Mouse (Mus musculus) embryonic facial prominence, embryonic 14.5 days (tissue): ENCODE results near the gene Ell. TPM values are rescaled to one million over a fixed set of nuclear protein-coding genes. Genes with fewer than 3 reads are reported as not detected.

Experiments
- ATAC-seq: fragments of 200-750 bp; cut with Nextera tagmentation; 2 replicates; pipeline ENCODE4 v1.8.0; 2017; ENCODE audit warnings: low read depth, moderate number of reproducible peaks, moderate TSS enrichment
- DNase-seq: peaks from one replicate; pipeline ENCODE4 v3.0.0-alpha.2; 2015; ENCODE audit warnings: low spot score
- H3K27ac ChIP-seq: fragments of 300-500 bp; sonication (generic); replicated peaks from 2 replicates; pipeline ENCODE4 v1.5.1; 2014; ENCODE audit warnings: low read depth, mild to moderate bottlenecking, low read length, moderate library complexity
- H3K27me3 ChIP-seq: fragments of 300-500 bp; sonication (generic); replicated peaks from 2 replicates; pipeline ENCODE4 v1.6.1; 2014; ENCODE audit warnings: low read length; ENCODE audit not compliant: control insufficient read depth, insufficient read depth
- H3K36me3 ChIP-seq: fragments of 300-500 bp; sonication (generic); 2 replicates; pipeline ENCODE4 v1.6.1; 2014; ENCODE audit warnings: low read length, mixed read lengths; ENCODE audit not compliant: control insufficient read depth, insufficient read depth
- H3K4me1 ChIP-seq: fragments of 300-500 bp; sonication (generic); 2 replicates; pipeline ENCODE4 v1.6.1; 2014; ENCODE audit warnings: antibody characterized with exemption, low read length; ENCODE audit not compliant: control insufficient read depth, insufficient read depth
- H3K4me2 ChIP-seq: fragments of 300-500 bp; sonication (generic); 2 replicates; pipeline ENCODE4 v1.6.1; 2014; ENCODE audit warnings: low read depth, mild to moderate bottlenecking, low read length, moderate library complexity, mixed read lengths
- H3K4me3 ChIP-seq: fragments of 300-500 bp; sonication (generic); 2 replicates; pipeline ENCODE4 v1.5.1; 2014; ENCODE audit warnings: low read depth, mild to moderate bottlenecking, low read length
- H3K9ac ChIP-seq: fragments of 300-500 bp; sonication (generic); 2 replicates; pipeline ENCODE4 v1.6.1; 2014; ENCODE audit warnings: low read depth, mild to moderate bottlenecking, low read length, moderate library complexity, mixed read lengths
- H3K9me3 ChIP-seq: fragments of 300-500 bp; sonication (generic); 2 replicates; pipeline ENCODE4 v1.6.1; 2016; ENCODE audit warnings: low read length; ENCODE audit not compliant: control insufficient read depth
- WGBS: fragments of 180-500 bp; shearing (Covaris S2); extraction: QIAGEN DNeasy Blood & Tissue Kit; methylation state at CpG from one replicate; pipeline ENCODE4 v1.1.7; 2014; 5-methylcytosine and 5-hydroxymethylcytosine counted together
- polyA plus RNA-seq: library from polyadenylated mRNA; unstranded; fragments of >200 nt; fragmentation: Nextera tagmentation; extraction: Ambion mirVana; gene quantifications from 2 replicates; pipeline ENCODE4 v1.2.1, GENCODE M21; 2014

Ell gene
- polyA plus RNA-seq = 17.3 and 21.7 TPM in 2 replicates

- WGBS = 0% methylated on average over 31 of the region's 58 CpGs
- DNase-seq = peak; percentile 100
- Histone ChIP-seq H3K36me3 (peaks cover 28% of the 10 kb centered on the region), H3K4me3 (peak within 1 kb of the TSS; percentile 73), H3K27ac (peak within 1 kb of the TSS; percentile 94), H3K27me3 (no peaks in the 10 kb centered on the region), H3K9me3 (no peaks in the 10 kb centered on the region), H3K4me1 (peaks cover 14% of the 10 kb centered on the region), H3K4me2 (peak within 1 kb of the TSS; percentile 87), H3K9ac (peak within 1 kb of the TSS; percentile 84)
- peak; percentile 93 for ATAC-seq
These were observed at the start of gene Ell for GRCm38 (mm10) chr8:70539077-70539813. Gene Ell (plus strand): TSS chr8:70539457.

GRCm38 (mm10) chr8:70489576-70489975 lies 49.7 kb upstream of the Ell start:
- H3K27ac ChIP-seq = no peak overlapping the region
- H3K4me3 ChIP-seq = peak overlapping the region; percentile 33
- no peaks in the 10 kb centered on the region for H3K9me3 ChIP-seq
- no peak for ATAC-seq
- WGBS = 2% methylated on average over 9 of the region's 41 CpGs
- H3K4me1 ChIP-seq = peaks cover 50% of the 10 kb centered on the region
- no peak for DNase-seq
- peak overlapping the region; percentile 52 for H3K9ac ChIP-seq
- H3K27me3 ChIP-seq = peaks cover 88% of the 10 kb centered on the region
- H3K36me3 ChIP-seq = no peaks in the 10 kb centered on the region
- peak overlapping the region; percentile 69 for H3K4me2 ChIP-seq

GRCm38 (mm10) chr8:70490061-70490879 lies 49.0 kb upstream of the Ell start:
- Histone ChIP-seq H3K4me3 (peak overlapping the region; percentile 33; the same call in 1 of the 2 replicates), H3K4me2 (no peak overlapping the region; the same call in 1 of the 2 replicates), H3K27me3 (peaks cover 95% of the 10 kb centered on the region), H3K9ac (no peak overlapping the region; the same call in 1 of the 2 replicates), H3K27ac (0 out of 2 replicates have a peak overlapping the region, but pooled peaks have one; percentile 1), H3K9me3 (no peaks in the 10 kb centered on the region), H3K36me3 (no peaks in the 10 kb centered on the region), H3K4me1 (peaks cover 52% of the 10 kb centered on the region)
- no peak for DNase-seq
- WGBS = 26% methylated on average over 9 of the region's 10 CpGs
- ATAC-seq = no peak

DNA sequence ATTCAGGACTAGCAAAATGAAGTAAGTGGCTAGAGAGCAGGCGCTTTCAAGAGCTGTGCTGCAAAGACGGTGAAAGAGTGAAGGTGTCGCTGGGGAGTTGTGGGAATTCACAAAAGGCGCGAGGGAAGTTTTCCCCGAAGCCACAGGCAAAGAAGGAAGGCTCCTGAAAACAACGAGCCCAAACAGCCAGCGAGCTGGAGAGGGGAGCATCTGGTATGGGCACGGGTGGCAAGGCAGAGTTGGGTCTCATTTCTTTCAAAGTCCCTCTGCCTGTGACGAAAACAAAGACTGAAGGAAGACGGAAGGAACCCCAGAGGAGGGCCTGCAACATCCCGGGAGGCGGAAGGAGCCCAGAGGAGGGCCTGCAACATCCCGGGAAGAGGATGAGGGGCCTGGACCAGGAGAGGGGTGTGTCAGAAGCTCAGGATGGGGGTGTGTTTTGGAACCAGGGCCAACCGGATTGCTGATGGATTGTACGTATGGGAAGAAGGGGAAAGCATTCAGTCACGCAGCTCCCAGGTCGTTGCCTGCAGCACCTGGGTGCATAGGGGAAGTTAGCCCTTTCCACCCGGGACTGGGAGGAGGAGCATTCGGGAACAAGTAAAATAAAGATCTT lies 48.3 kb upstream of the Ell start:
- Histone ChIP-seq H3K9me3 (no peaks in the 10 kb centered on the region), H3K9ac (no peak overlapping the region), H3K4me3 (0 out of 2 replicates have a peak overlapping the region, but pooled peaks have one; percentile 56), H3K4me2 (peak overlapping the region; percentile 81; the same call in 1 of the 2 replicates), H3K36me3 (no peaks in the 10 kb centered on the region), H3K27ac (peak overlapping the region; percentile 1; the same call in 1 of the 2 replicates), H3K4me1 (peaks cover 57% of the 10 kb centered on the region), H3K27me3 (peaks cover 96% of the 10 kb centered on the region)
- no peak for DNase-seq
- no peak for ATAC-seq
- 4% methylated on average over 20 of the region's 20 CpGs for WGBS

GRCm38 (mm10) chr8:70492664-70493640 lies 46.3 kb upstream of the Ell start, which contains the start of gene Crlf1:
Gene Crlf1 (plus strand): TSS chr8:70493158.
- Histone ChIP-seq H3K36me3 (no peaks in the 10 kb centered on the region), H3K9ac (peak within 1 kb of the TSS; percentile 71), H3K27me3 (peaks cover 81% of the 10 kb centered on the region), H3K27ac (peak within 1 kb of the TSS; percentile 77), H3K4me3 (peak within 1 kb of the TSS; percentile 56), H3K9me3 (no peaks in the 10 kb centered on the region), H3K4me2 (peak within 1 kb of the TSS; percentile 81), H3K4me1 (peaks cover 50% of the 10 kb centered on the region)
- no peak for DNase-seq
- 0% methylated on average over 22 of the region's 93 CpGs for WGBS
- ATAC-seq = peak; percentile 30

DNA sequence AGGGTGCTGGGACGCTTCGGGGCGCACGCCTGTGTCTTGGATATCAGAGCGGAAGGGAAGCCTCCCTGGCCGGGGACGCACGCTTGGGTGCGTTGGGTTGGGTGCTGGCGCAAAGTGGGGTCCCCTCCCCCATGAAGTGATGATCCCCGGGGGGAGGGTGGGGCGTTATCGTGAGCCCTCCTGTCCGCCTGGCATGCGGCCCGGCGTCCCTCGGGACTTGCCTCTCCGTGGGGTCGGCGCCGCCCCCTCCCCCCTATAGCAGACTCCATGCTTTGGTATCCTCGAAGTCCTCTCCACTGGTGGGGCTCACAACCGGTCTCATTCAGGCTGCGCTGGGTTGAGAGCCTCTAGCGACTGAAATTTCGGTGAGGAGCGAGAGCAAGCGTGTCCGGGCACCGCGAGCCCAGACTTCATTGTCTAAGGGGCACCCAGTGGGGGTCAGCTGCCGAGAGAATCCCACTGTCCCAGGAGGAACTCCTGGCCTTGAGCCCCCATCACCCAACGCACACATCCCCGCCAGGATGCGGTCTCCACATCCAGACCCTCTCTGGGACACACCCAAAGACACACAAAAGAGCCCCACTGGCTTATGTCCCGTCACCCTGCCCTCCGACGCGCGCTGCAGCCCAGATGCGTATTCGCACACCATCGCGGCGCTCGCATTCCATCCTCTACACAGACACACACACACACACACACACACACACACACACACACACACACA lies 45.4 kb upstream of the Ell start:
- peak overlapping the region; percentile 81 for H3K4me2 ChIP-seq
- peak overlapping the region; percentile 71 for H3K9ac ChIP-seq
- H3K27me3 ChIP-seq = peaks cover 78% of the 10 kb centered on the region
- peak overlapping the region; percentile 56 for H3K4me3 ChIP-seq
- H3K27ac ChIP-seq = peak overlapping the region; percentile 77
- no peak for DNase-seq
- ATAC-seq = no peak
- no peaks in the 10 kb centered on the region for H3K36me3 ChIP-seq
- H3K9me3 ChIP-seq = no peaks in the 10 kb centered on the region
- peaks cover 41% of the 10 kb centered on the region for H3K4me1 ChIP-seq
- 0% methylated on average over 27 of the region's 47 CpGs for WGBS

DNA sequence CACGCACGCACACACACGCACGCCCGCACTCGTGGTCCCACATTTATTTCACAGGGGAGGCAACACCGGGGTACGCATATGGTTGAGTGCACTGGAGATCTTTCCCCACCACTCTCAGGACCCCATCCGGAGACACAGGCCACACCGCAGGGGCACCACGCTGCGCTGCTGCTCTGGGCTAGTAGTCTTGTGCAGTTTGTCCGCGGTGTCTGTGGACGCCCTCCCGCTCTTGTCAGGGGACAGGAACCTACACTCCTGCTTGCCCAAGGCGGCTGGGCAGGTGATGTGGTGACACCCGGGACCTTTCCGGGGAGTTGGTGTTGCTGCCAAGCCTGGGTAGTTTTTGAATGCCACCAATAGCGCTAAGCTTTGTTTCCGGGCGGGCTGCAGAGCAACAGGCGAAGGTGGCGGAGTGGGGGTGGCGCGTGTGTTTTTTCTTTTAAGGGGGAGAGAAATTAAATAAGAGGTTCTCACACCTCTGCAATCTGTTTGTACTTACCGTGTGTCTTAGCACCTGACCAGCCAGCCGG lies 44.8 kb upstream of the Ell start:
- H3K4me2 ChIP-seq = peak overlapping the region; percentile 81
- no peak for ATAC-seq
- 3% methylated on average over 22 of the region's 28 CpGs for WGBS
- peak overlapping the region; percentile 56 for H3K4me3 ChIP-seq
- H3K9me3 ChIP-seq = no peaks in the 10 kb centered on the region
- H3K27ac ChIP-seq = no peak overlapping the region; the same call in 1 of the 2 replicates
- H3K36me3 ChIP-seq = no peaks in the 10 kb centered on the region
- H3K4me1 ChIP-seq = peaks cover 37% of the 10 kb centered on the region
- H3K9ac ChIP-seq = peak overlapping the region; percentile 71
- peaks cover 71% of the 10 kb centered on the region for H3K27me3 ChIP-seq
- DNase-seq = no peak
